Mouse (Mus musculus): ENCODE measurements around the gene Prdm1. TPM values are rescaled to one million over a fixed set of nuclear protein-coding genes. Genes with fewer than 3 reads are reported as not detected.

Prdm1 gene
- total and polyA plus RNA-seq, 3 experiments = 4.7 to 13.6 (median 8.0) TPM

GRCm38 (mm10) chr10:44556845-44557244 lies 28.5 kb upstream of the Prdm1 start:
- dilution Hi-C loops (cut with MboI; ENCODE audit: extremely low pct_ligation_motif_present, extremely low pct_unique_long_range_greater_than_20kb, low sequenced_read_pairs) (no loop called here), in situ Hi-C loops (cut with MboI; ENCODE audit: low pct_ligation_motif_present, low pct_unique_long_range_greater_than_20kb, low sequenced_read_pairs) (no loop called here)
- no peaks in the 10 kb centered on the region for H3K79me2 ChIP-seq (replicated peaks; ENCODE audit: control insufficient read depth, extremely low read depth, insufficient read depth, poor library complexity, severe bottlenecking)
- no peaks in the 10 kb centered on the region for H3K36me3 ChIP-seq (replicated peaks in 1 of 2; ENCODE audit: control insufficient read depth in 1 of 2, insufficient read depth in 1 of 2, low read length in 1 of 2)
- no peak for DNase-seq (ENCODE audit: extremely low read depth)
- peaks cover 0 to 3% of the 10 kb centered on the region in 2 experiments; a peak in 2 of 4 replicates for H3K4me1 ChIP-seq (ENCODE audit: control insufficient read depth in 1 of 2, insufficient read depth in 2 of 2)
- H3K27me3 ChIP-seq (replicated peaks) = no peaks in the 10 kb centered on the region
- no peak overlapping the region for H3K9ac ChIP-seq (ENCODE audit: insufficient read depth, low read depth)
- TF ChIP-seq ETS1 (conservative IDR thresholded peaks at IDR 0.05; ENCODE audit: low read depth, low read length) (no peak), USF1 (IDR thresholded peaks at IDR 0.05; ENCODE audit: low read depth, low read length) (no peak), E2F4 (IDR thresholded peaks at IDR 0.05; ENCODE audit: insufficient replicate concordance, low read depth, low read length) (no peak), ZMIZ1 (IDR thresholded peaks at IDR 0.05; ENCODE audit: low read depth, low read length) (no peak), CTCF (conservative IDR thresholded peaks at IDR 0.05 in 1 of 2, IDR thresholded peaks at IDR 0.05 in 1 of 2; ENCODE audit: low read depth in 2 of 2, low read length in 2 of 2) (no peak), ZC3H11A (IDR thresholded peaks at IDR 0.05; ENCODE audit: low read depth, low read length) (no peak), PAX5 (IDR thresholded peaks at IDR 0.05; ENCODE audit: low read length) (no peak), HCFC1 (IDR thresholded peaks at IDR 0.05; ENCODE audit: low read depth, low read length) (no peak), MEF2A (IDR thresholded peaks at IDR 0.05; ENCODE audit: borderline replicate concordance, low read depth, low read length) (no peak), ELF1 (IDR thresholded peaks at IDR 0.05; ENCODE audit: low read depth, low read length) (no peak), NRF1 (IDR thresholded peaks at IDR 0.05; ENCODE audit: low read depth, low read length) (no peak)
- no peak overlapping the region for H3K27ac ChIP-seq (ENCODE audit: insufficient read depth, low read depth)
- peaks cover 3% of the 10 kb centered on the region for H3K9me3 ChIP-seq (replicated peaks; ENCODE audit: low read length)
- no peak overlapping the region for H3K4me3 ChIP-seq (replicated peaks in 1 of 3; ENCODE audit: low read depth in 2 of 3, low read length in 2 of 3, poor library complexity in 1 of 3)
- H3K4me2 ChIP-seq (ENCODE audit: insufficient read depth, low read depth, poor library complexity, severe bottlenecking) = no peak overlapping the region

DNA sequence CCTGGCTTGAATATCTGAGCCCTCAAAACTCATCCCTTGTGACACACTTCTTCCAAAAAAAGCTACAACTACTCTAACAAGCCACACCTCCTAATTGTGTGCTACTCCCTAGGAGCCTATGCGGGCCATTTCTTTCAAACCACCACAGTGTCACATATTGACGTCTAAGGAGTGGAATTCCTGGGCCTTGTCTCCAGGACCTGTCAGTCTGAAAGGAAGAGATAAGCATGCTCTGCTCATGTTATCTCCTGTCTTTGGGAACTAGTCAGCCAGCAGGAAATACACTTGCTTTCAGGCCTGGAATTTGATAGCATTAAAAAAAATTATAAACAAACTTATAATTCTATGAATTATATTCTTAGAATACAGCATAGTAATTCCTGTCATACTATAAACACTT lies 27.0 kb upstream of the Prdm1 start:
- no peak for DNase-seq (ENCODE audit: extremely low read depth)
- dilution Hi-C loops (cut with MboI; ENCODE audit: extremely low pct_ligation_motif_present, extremely low pct_unique_long_range_greater_than_20kb, low sequenced_read_pairs) = no loop called here
- Histone ChIP-seq H3K36me3 (replicated peaks in 1 of 2; ENCODE audit: control insufficient read depth in 1 of 2, insufficient read depth in 1 of 2, low read length in 1 of 2) (no peaks in the 10 kb centered on the region), H3K79me2 (replicated peaks; ENCODE audit: control insufficient read depth, extremely low read depth, insufficient read depth, poor library complexity, severe bottlenecking) (no peaks in the 10 kb centered on the region), H3K27me3 (replicated peaks) (no peaks in the 10 kb centered on the region), H3K9me3 (replicated peaks; ENCODE audit: low read length) (peaks cover 3% of the 10 kb centered on the region), H3K4me3 (replicated peaks in 1 of 3; ENCODE audit: low read depth in 2 of 3, low read length in 2 of 3, poor library complexity in 1 of 3) (no peak overlapping the region), H3K4me2 (ENCODE audit: insufficient read depth, low read depth, poor library complexity, severe bottlenecking) (no peak overlapping the region), H3K27ac (ENCODE audit: insufficient read depth, low read depth) (no peak overlapping the region), H3K9ac (ENCODE audit: insufficient read depth, low read depth) (no peak overlapping the region), H3K4me1 (ENCODE audit: control insufficient read depth in 1 of 2, insufficient read depth in 2 of 2) (peaks cover 0 to 3% of the 10 kb centered on the region in 2 experiments; a peak in 2 of 4 replicates)
- TF ChIP-seq IRF4 (IDR thresholded peaks at IDR 0.05; ENCODE audit: low read depth, low read length) = no peak
- in situ Hi-C loops (cut with MboI; ENCODE audit: low pct_ligation_motif_present, low pct_unique_long_range_greater_than_20kb, low sequenced_read_pairs) = no loop called here

GRCm38 (mm10) chr10:44553648-44554047 lies 25.3 kb upstream of the Prdm1 start:
- in situ Hi-C loops (cut with MboI; ENCODE audit: low pct_ligation_motif_present, low pct_unique_long_range_greater_than_20kb, low sequenced_read_pairs) (no loop called here), dilution Hi-C loops (cut with MboI; ENCODE audit: extremely low pct_ligation_motif_present, extremely low pct_unique_long_range_greater_than_20kb, low sequenced_read_pairs) (no loop called here)
- DNase-seq (ENCODE audit: extremely low read depth) = no peak

More at GRCm38 (mm10) chr10:44553648-44554047, 25.3 kb upstream of the Prdm1 start:
- H3K27me3 ChIP-seq (replicated peaks) = no peaks in the 10 kb centered on the region
- no peak overlapping the region for H3K4me3 ChIP-seq (replicated peaks in 1 of 3; ENCODE audit: low read depth in 2 of 3, low read length in 2 of 3, poor library complexity in 1 of 3)
- no peak overlapping the region for H3K4me2 ChIP-seq (ENCODE audit: insufficient read depth, low read depth, poor library complexity, severe bottlenecking)
- no peak overlapping the region for H3K27ac ChIP-seq (ENCODE audit: insufficient read depth, low read depth)
- H3K9me3 ChIP-seq (replicated peaks; ENCODE audit: low read length) = peaks cover 3% of the 10 kb centered on the region
- H3K4me1 ChIP-seq (ENCODE audit: control insufficient read depth in 1 of 2, insufficient read depth in 2 of 2) = peaks cover 0 to 3% of the 10 kb centered on the region in 2 experiments; a peak in 2 of 4 replicates
- no peak overlapping the region for H3K9ac ChIP-seq (ENCODE audit: insufficient read depth, low read depth)
- no peaks in the 10 kb centered on the region for H3K36me3 ChIP-seq (replicated peaks in 1 of 2; ENCODE audit: control insufficient read depth in 1 of 2, insufficient read depth in 1 of 2, low read length in 1 of 2)
- no peak for TF ChIP-seq ZNF384 (IDR thresholded peaks at IDR 0.05; ENCODE audit: low read depth, low read length)
- no peak for TF ChIP-seq ELF1 (IDR thresholded peaks at IDR 0.05; ENCODE audit: low read depth, low read length)
- TF ChIP-seq EP300 (IDR thresholded peaks at IDR 0.05; ENCODE audit: low read length) = no peak
- no peaks in the 10 kb centered on the region for H3K79me2 ChIP-seq (replicated peaks; ENCODE audit: control insufficient read depth, extremely low read depth, insufficient read depth, poor library complexity, severe bottlenecking)
